Mouse (Mus musculus): Measurements from ENCODE around the gene Zfp579. TPM values are rescaled to one million over a fixed set of nuclear protein-coding genes. Genes with fewer than 3 reads are reported as not detected.

Gene Zfp579
- polyA plus RNA-seq, 1 experiment from 2014 or later = 77.2 TPM

DNA sequence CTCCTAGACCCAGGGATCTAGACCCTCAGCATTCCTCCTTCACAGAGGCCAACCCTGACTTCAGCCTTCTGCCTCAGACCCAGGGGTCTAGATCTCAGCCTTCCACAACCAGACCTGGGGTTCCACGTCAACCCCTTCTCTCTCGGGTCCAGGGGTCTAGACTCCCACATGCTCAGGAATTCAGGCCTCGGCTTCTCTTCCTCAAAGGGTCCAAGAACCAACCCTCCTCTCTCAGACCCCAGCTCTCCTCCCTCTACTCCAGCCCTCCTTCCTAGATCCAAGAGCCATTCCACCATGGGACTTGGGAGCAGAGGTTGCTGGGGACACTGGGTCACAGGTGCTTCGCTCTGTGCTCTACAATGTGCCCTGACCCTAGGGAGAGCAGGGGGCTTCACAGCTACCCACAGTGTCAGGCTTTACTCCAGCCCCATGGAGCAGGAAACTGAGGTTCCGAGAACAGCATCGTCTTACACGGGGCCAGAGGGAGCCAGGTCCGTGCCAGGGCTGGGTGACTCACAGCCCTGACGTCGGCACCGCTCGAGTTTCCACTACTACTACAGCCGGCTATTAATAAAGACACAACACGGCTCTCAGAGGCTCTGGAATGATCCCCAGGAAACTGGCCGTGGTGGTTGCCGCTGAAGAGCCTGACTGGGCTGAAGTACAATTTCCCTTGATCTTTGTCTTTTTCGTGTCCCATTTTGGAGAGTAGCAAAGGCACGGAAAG, 23.5 kb downstream of the Zfp579 start:
- H3K36me3 ChIP-seq (replicated peaks) = no peaks in the 10 kb centered on the region
- 84% methylated on average over 18 of the region's 18 CpGs for WGBS
- no peak overlapping the region for H3K27ac ChIP-seq
- no peaks in the 10 kb centered on the region for H3K4me1 ChIP-seq
- H3K9me3 ChIP-seq = no peaks in the 10 kb centered on the region
- no peaks in the 10 kb centered on the region for H3K27me3 ChIP-seq (replicated peaks)
- no peak overlapping the region for H3K9ac ChIP-seq
- no peak overlapping the region for H3K4me3 ChIP-seq
- ATAC-seq (replicated peaks) = no peak
- no peak overlapping the region for H3K4me2 ChIP-seq

- Histone ChIP-seq H3K27me3 (replicated peaks) (no peaks in the 10 kb centered on the region), H3K36me3 (replicated peaks) (no peaks in the 10 kb centered on the region), H3K4me1 (no peaks in the 10 kb centered on the region), H3K27ac (no peak overlapping the region), H3K4me3 (no peak overlapping the region), H3K9ac (no peak overlapping the region), H3K9me3 (no peaks in the 10 kb centered on the region), H3K4me2 (no peak overlapping the region)
- ATAC-seq (replicated peaks) = no peak
- WGBS = 29% methylated on average over 7 of the region's 7 CpGs
These were observed 24.2 kb downstream of the Zfp579 start for GRCm38 (mm10) chr7:4971710-4972109.

- H3K4me2 ChIP-seq = no peak within 1 kb of the TSS
- no peaks in the 10 kb centered on the region for H3K36me3 ChIP-seq (replicated peaks)
- whole genome bisulfite sequencing = 49% methylated on average over 6 of the region's 6 CpGs
- H3K4me1 ChIP-seq = no peaks in the 10 kb centered on the region
- no peak within 1 kb of the TSS for H3K27ac ChIP-seq
- H3K9ac ChIP-seq = no peak within 1 kb of the TSS
- ATAC-seq (replicated peaks) = no peak
- H3K9me3 ChIP-seq = no peaks in the 10 kb centered on the region
- H3K27me3 ChIP-seq (replicated peaks) = no peaks in the 10 kb centered on the region
- H3K4me3 ChIP-seq = no peak within 1 kb of the TSS
These were observed 24.9 kb downstream of the Zfp579 start, which contains the start of gene Sbk3 for GRCm38 (mm10) chr7:4971068-4971467. TSS of gene Sbk3 (minus strand) at chr7:4971168.

- Histone ChIP-seq H3K9ac (no peak overlapping the region), H3K27me3 (replicated peaks) (no peaks in the 10 kb centered on the region), H3K4me2 (no peak overlapping the region), H3K9me3 (no peaks in the 10 kb centered on the region), H3K4me3 (no peak overlapping the region), H3K27ac (no peak overlapping the region), H3K4me1 (no peaks in the 10 kb centered on the region), H3K36me3 (replicated peaks) (no peaks in the 10 kb centered on the region)
- no peak for ATAC-seq (replicated peaks)
- 85% methylated on average over 5 of the region's 5 CpGs for WGBS
These were observed 31.0 kb downstream of the Zfp579 start for GRCm38 (mm10) chr7:4964988-4965387.

- H3K27me3 ChIP-seq (replicated peaks) = no peaks in the 10 kb centered on the region
- no peaks in the 10 kb centered on the region for H3K4me1 ChIP-seq
- ATAC-seq (replicated peaks) = peak; percentile 71
- H3K9ac ChIP-seq = no peak within 1 kb of the TSS
- no peak within 1 kb of the TSS for H3K4me3 ChIP-seq
- H3K36me3 ChIP-seq (replicated peaks) = no peaks in the 10 kb centered on the region
- no peak within 1 kb of the TSS for H3K27ac ChIP-seq
- 6% methylated on average over 10 of the region's 10 CpGs for WGBS
- H3K4me2 ChIP-seq = peak within 1 kb of the TSS; percentile 14; the same call in 1 of the 2 replicates
- H3K9me3 ChIP-seq = no peaks in the 10 kb centered on the region
These were observed 31.7 kb downstream of the Zfp579 start, which contains the start of gene Sbk2 for GRCm38 (mm10) chr7:4964272-4964671. TSS of gene Sbk2 (minus strand) at chr7:4964406.

- no peak overlapping the region for H3K27ac ChIP-seq
- no peak overlapping the region for H3K4me3 ChIP-seq
- ATAC-seq (replicated peaks) = 0 out of 2 replicates have a peak, but pooled peaks have one; percentile 27
- no peaks in the 10 kb centered on the region for H3K36me3 ChIP-seq (replicated peaks)
- H3K4me1 ChIP-seq = no peaks in the 10 kb centered on the region
- H3K9ac ChIP-seq = no peak overlapping the region
- no peaks in the 10 kb centered on the region for H3K27me3 ChIP-seq (replicated peaks)
- H3K4me2 ChIP-seq = no peak overlapping the region
- WGBS = 85% methylated on average over 5 of the region's 5 CpGs
- no peaks in the 10 kb centered on the region for H3K9me3 ChIP-seq
These were observed 32.4 kb downstream of the Zfp579 start for GRCm38 (mm10) chr7:4963527-4963926.

- no peak overlapping the region for H3K27ac ChIP-seq
- no peaks in the 10 kb centered on the region for H3K36me3 ChIP-seq (replicated peaks)
- H3K4me3 ChIP-seq = no peak overlapping the region
- no peaks in the 10 kb centered on the region for H3K4me1 ChIP-seq
- ATAC-seq (replicated peaks) = no peak
- no peaks in the 10 kb centered on the region for H3K27me3 ChIP-seq (replicated peaks)
- 84% methylated on average over 10 of the region's 10 CpGs for WGBS
- H3K4me2 ChIP-seq = no peak overlapping the region
- H3K9ac ChIP-seq = no peak overlapping the region
- no peaks in the 10 kb centered on the region for H3K9me3 ChIP-seq
These were observed 38.6 kb downstream of the Zfp579 start for GRCm38 (mm10) chr7:4957361-4957760.

- ATAC-seq (replicated peaks) = no peak
- no peaks in the 10 kb centered on the region for H3K9me3 ChIP-seq
- WGBS = 36% methylated on average over 10 of the region's 10 CpGs
- H3K4me3 ChIP-seq = no peak overlapping the region
- no peak overlapping the region for H3K27ac ChIP-seq
- no peaks in the 10 kb centered on the region for H3K4me1 ChIP-seq
- H3K36me3 ChIP-seq (replicated peaks) = no peaks in the 10 kb centered on the region
- no peak overlapping the region for H3K4me2 ChIP-seq
- H3K27me3 ChIP-seq (replicated peaks) = no peaks in the 10 kb centered on the region
- H3K9ac ChIP-seq = no peak overlapping the region
These were observed 42.0 kb downstream of the Zfp579 start for GRCm38 (mm10) chr7:4953815-4954445.

GRCm38 (mm10) chr7:4950561-4951342, 45.2 kb downstream of the Zfp579 start:
- no peak overlapping the region for H3K4me2 ChIP-seq
- no peak overlapping the region for H3K4me3 ChIP-seq

GRCm38 (mm10) chr7:4948386-4948785, 47.6 kb downstream of the Zfp579 start:
- no peaks in the 10 kb centered on the region for H3K36me3 ChIP-seq (replicated peaks)
- no peak overlapping the region for H3K27ac ChIP-seq
- H3K27me3 ChIP-seq (replicated peaks) = no peaks in the 10 kb centered on the region
- no peak overlapping the region for H3K4me3 ChIP-seq
- H3K9ac ChIP-seq = no peak overlapping the region
- no peak overlapping the region for H3K4me2 ChIP-seq
- H3K9me3 ChIP-seq = no peaks in the 10 kb centered on the region
- 78% methylated on average over 6 of the region's 6 CpGs for WGBS
- no peak for ATAC-seq (replicated peaks)
- no peaks in the 10 kb centered on the region for H3K4me1 ChIP-seq

More at GRCm38 (mm10) chr7:4950561-4951342, 45.2 kb downstream of the Zfp579 start:
- no peak for ATAC-seq (replicated peaks)
- Histone ChIP-seq H3K27ac (no peak overlapping the region), H3K27me3 (replicated peaks) (no peaks in the 10 kb centered on the region), H3K36me3 (replicated peaks) (no peaks in the 10 kb centered on the region), H3K9me3 (no peaks in the 10 kb centered on the region), H3K9ac (no peak overlapping the region), H3K4me1 (no peaks in the 10 kb centered on the region)
- 83% methylated on average over 19 of the region's 19 CpGs for WGBS

DNA sequence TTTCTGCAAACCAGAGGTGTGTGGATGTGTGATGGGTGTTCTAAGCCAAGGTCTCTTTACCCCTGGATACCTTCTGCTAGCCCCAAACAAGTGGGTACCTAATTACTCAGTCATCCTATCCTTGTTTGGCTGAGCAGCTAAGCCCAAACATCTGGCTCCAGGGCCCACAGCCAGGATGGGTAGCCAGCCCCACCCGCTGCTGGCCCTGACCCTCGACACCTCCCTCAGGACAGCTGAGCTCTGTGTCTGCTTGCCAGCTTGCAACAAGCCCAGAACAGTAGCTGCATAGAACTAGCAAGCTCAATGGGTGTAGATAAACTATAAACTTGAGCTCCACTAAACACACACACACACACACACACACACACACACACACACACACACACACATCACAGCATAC, 48.1 kb downstream of the Zfp579 start:
- Histone ChIP-seq H3K27me3 (replicated peaks) (no peaks in the 10 kb centered on the region), H3K36me3 (replicated peaks) (no peaks in the 10 kb centered on the region), H3K9me3 (no peaks in the 10 kb centered on the region), H3K4me3 (no peak overlapping the region), H3K4me2 (no peak overlapping the region), H3K9ac (no peak overlapping the region), H3K4me1 (no peaks in the 10 kb centered on the region), H3K27ac (no peak overlapping the region)
- WGBS = 58% methylated on average over 2 of the region's 2 CpGs
- no peak for ATAC-seq (replicated peaks)

DNA sequence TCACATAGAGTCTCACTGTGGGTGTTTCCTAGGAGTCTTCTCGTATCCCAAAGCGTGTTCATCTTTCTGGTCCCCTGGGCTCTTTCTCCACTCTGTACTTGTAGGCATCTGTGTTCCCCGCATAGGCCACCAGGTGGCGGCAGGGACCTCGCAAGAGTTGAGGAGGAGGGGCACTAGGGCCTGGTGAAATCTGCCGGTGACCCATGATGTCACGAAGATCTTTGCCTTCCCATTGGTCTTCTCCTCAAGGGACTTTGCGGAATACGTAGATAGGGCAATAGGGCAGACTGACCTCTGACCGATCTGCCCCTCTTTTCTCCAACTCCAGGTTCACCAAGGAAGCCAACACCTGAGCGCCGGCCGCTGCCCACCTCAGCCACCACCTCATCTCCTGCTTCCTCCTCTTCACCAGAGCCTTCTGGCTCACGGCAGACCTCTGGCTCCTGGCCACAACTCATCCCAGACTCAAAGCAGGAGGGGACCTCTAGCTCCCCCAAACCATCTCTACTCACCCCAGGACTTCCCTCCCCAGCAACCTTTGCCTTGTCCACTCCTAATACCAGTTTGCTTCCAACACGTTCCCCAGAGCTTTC, 52.6 kb downstream of the Zfp579 start:
- no peak overlapping the region for H3K27ac ChIP-seq
- WGBS = 20% methylated on average over 15 of the region's 15 CpGs

More for the DNA sequence above, 52.6 kb downstream of the Zfp579 start:
- H3K4me1 ChIP-seq = no peaks in the 10 kb centered on the region
- H3K27me3 ChIP-seq (replicated peaks) = no peaks in the 10 kb centered on the region
- H3K9ac ChIP-seq = no peak overlapping the region
- no peaks in the 10 kb centered on the region for H3K36me3 ChIP-seq (replicated peaks)
- peak overlapping the region; percentile 36 for H3K4me3 ChIP-seq
- H3K9me3 ChIP-seq = no peaks in the 10 kb centered on the region
- H3K4me2 ChIP-seq = peak overlapping the region; percentile 48
- ATAC-seq (replicated peaks) = peak; percentile 67
